Mouse (Mus musculus) heart, postnatal 36 days (tissue): ENCODE data around the gene Pfkfb1. TPM values are rescaled to one million over a fixed set of nuclear protein-coding genes. Genes with fewer than 3 reads are reported as not detected.
A peak's percentile ranks its signal among the peaks of the same experiment; 100 is the strongest.

Experiments used
- DNase-seq, 2 experiments: peaks; one replicate each; pipeline ENCODE4 v3.0.0; 2021 to 2022
- intact Hi-C: fragments of 180-260 bp; cut with DNase I; formaldehyde crosslinking; loops from one replicate; pipeline ENCODE4 v1.15.1; 2025
- microRNA-seq, 2 experiments: library from miRNA; unstranded; fragments of <30 nt; microRNA quantifications; one replicate each; pipeline ENCODE4 v1.2.0; 2021; ENCODE audit warnings: borderline number of aligned reads in 2 of 2
- total RNA-seq, 2 experiments: library from RNA; stranded (reverse); gene quantifications; 2 replicates each; pipeline ENCODE4 v1.2.3; 2021

Pfkfb1 gene
- total RNA-seq, 2 experiments from 2014 or later: 9.7 to 10.4 TPM

GRCm38 (mm10) chrX:150657797-150658118 lies 69.7 kb downstream of the Pfkfb1 start:
- no peak for DNase-seq
- intact Hi-C loops: no loop called here

DNA sequence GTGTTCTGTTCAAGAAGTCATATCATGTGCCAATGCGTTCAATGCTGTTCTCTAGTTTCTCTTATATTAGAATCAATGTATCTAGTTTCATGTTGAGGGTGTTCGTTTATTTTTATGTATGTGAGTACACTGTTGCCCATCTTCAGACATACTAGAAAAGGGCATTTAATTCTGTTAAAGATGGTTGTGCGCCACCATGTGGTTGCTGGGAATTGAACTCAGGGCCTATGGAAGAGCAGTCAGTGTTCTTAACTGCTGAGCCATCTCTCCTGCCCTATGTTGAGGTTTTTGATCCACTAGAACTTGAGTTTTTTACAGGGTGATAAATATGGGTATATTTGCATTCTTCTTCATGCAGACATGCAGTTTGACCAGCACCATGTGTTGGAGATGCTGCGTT lies 74.8 kb downstream of the Pfkfb1 start:
- DNase-seq: peak in 1 of 2 experiments; percentile 20
- intact Hi-C loops: loop anchor here (5.0 kb wide), 1 partner anchor 151 kb away; no protein-coding TSS in a partner anchor

DNA sequence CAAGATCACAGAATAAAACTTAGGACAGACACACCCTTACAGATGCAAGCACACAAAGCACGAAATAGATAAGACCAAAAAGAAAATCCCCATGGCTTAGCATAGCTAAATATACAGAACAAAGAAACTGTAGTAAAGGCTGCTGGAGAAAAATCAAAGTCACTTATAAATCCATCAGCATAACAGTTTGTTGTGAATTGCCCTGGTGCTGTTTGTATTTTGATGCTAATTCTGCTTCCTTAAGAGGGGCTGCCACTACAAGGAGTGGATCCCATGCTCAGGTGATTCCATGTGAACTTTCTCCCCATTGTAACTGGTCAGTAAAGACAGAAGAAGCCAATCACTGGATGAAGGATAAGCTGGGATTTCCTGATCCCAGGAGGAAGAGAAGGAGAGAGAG lies 89.5 kb downstream of the Pfkfb1 start:
- intact Hi-C loops: no loop called here
- DNase-seq: no peak

Small RNA genes within 50 kb of the gene (microRNA-seq; reads per million reads assigned to microRNA genes)
- gene Mir3620: 0 reads per million in 2 experiments

Other genes starting within 250 kb of the Pfkfb1 start
- 1 to 10 TPM; 4.1 to 5.3 TPM for gene Tmem29, start 129.1 kb upstream of the Pfkfb1 start, total RNA-seq
- gene Alas2, start 40.9 kb upstream of the Pfkfb1 start, total RNA-seq: 100 to 1,000 TPM; 108 to 154 TPM
- gene Apex2, start 1.6 kb downstream of the Pfkfb1 start, total RNA-seq: 10 to 100 TPM in 1 of 2 experiments, 1 to 10 TPM in 1; 8.0 to 10.6 TPM
- 1 to 10 TPM; 1.1 to 1.2 TPM for gene Tro, start 69.4 kb downstream of the Pfkfb1 start, total RNA-seq
- gene Maged2, start 226.1 kb downstream of the Pfkfb1 start, total RNA-seq: 10 to 100 TPM; 23.4 to 30.2 TPM